Mouse (Mus musculus): Measurements from ENCODE around the gene Fbxl15. TPM values are rescaled to one million over a fixed set of nuclear protein-coding genes. Genes with fewer than 3 reads are reported as not detected.

The Fbxl15 gene
- polyA plus RNA-seq, 1 experiment, result 33.2 TPM

DNA sequence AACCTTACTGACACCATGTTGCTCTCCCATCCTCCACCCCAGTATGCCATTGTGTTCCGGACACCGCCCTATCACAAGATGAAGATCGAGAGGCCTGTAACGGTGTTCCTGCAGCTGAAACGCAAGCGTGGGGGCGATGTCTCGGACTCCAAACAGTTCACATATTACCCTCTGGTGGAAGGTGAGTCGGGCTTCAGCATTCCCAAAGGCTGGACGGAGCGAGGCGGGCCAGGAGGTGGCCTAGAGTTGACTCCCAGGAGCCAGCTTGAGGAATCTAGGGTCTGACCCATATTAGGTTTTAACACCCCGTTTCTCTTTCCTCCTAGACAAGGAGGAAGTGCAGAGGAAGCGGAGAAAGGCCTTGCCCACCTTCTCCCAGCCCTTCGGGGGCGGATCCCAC lies 19.7 kb upstream of the Fbxl15 start:
- DNase-seq (ENCODE audit: extremely low spot score in 1 of 2, low spot score in 1 of 2), result no peak

DNA sequence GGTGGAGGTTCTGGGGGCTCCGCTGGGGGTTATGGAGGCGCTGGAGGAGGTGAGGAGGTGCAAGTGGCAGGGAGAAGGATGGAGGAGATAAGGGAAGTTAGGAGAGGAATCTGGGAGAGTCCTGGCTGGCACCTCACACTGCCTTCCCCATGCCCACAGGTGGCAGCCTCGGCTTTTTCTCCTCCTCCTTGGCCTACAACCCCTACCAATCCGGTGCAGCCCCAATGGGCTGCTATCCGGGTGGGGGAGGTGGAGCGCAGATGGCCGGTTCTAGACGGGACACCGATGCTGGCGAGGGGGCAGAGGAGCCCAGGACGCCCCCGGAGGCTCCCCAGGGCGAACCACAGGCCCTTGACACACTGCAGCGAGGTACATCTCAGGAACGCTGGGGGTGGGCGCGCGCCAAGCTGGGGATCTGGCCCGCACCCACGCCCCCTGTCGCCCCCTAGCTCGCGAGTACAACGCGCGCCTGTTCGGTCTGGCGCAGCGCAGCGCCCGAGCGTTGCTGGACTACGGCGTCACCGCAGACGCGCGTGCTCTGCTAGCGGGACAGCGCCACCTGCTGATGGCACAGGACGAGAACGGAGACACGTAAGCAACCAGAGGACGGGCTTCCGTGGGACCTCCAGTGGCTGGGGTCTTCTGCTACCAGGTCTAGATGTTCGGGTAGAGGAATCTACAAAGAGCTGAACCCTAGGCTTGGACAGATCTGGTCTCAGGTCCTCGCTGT lies 19.1 kb upstream of the Fbxl15 start:
- peak in 1 of 2 experiments; percentile 91 for DNase-seq (ENCODE audit: extremely low spot score in 1 of 2, low spot score in 1 of 2)

DNA sequence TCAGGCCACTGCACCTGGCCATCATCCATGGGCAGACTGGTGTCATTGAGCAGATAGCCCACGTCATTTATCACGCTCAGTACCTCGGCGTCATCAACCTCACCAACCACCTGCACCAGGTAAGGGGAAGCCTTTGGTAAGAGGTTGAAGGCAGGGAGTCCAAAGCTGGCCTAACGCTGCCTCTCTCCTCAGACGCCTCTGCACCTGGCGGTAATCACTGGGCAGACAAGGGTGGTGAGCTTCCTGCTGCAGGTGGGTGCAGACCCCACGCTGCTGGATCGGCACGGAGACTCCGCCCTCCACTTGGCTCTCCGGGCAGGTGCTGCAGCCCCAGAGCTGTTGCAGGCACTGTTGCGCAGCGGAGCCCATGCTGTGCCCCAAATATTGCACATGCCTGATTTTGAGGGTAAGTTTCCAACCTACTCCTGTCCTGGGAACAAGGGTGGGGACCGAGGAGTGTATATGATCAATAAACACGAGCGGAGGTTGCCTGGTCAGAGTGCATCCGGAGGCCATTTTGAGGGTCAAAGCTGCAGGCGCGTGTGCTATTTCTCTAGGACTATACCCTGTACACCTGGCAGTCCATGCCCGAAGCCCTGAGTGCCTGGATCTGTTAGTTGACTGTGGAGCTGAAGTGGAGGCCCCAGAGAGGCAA lies 18.2 kb upstream of the Fbxl15 start:
- DNase-seq (ENCODE audit: extremely low spot score in 1 of 2, low spot score in 1 of 2), result no peak

DNA sequence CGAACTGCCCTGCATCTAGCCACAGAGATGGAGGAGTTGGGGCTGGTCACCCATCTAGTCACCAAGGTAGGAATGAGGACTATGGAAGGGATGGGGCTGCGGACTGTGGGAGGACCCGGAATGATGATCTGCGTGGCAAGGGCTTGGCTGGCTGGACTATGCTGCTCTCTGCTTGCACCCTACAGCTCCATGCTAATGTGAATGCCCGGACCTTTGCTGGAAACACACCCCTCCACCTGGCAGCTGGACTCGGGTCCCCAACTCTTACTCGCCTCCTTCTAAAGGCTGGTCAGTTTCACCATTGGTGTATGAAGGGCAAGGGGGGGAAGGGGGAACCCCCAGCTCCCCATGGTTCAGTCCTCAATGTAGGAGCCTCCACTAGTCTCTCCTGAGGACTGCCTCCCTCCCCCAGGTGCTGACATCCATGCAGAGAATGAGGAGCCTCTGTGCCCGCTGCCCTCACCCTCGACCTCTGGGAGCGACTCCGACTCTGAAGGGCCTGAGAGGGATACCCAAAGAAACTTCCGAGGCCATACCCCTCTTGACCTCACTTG lies 17.6 kb upstream of the Fbxl15 start:
- no peak for DNase-seq (ENCODE audit: extremely low spot score in 1 of 2, low spot score in 1 of 2)

DNA sequence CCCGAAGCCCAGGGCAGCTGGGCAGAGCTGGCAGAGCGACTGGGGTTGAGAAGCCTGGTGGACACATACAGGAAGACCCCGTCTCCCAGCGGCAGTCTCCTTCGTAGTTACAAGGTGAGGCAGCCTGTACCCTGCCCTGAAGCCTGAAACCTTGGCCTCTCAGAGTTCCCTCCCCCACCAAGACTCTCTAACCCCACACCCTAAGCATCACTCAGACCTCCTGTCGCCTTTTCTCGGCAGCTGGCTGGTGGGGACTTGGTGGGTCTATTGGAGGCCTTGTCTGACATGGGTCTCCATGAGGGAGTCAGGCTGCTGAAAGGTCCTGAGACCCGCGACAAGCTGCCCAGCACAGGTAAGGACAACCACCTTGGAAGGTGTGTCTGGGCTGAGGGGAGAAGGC lies 16.6 kb upstream of the Fbxl15 start:
- no peak for DNase-seq (ENCODE audit: extremely low spot score in 1 of 2, low spot score in 1 of 2)

DNA sequence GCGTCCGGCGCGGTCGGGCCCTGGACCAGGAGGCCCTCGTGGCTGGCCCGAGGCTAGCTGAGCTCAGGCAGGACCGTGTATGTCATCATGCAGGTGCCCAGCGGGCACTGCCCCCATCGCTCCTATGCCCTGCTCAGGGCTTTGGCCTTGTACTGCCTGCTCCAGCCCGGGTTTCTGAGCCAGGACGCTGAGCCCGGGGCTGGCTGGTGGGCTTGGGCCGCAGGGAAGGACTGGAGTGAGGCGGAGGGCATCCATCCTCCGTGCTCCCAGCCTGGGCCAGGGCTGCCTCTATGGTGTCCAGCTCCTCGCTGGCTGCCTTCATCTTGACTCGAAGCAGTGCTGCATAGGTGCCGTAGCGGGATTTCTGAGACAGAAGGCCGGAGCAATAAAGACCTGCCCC lies 15.4 kb upstream of the Fbxl15 start:
- no peak for DNase-seq (ENCODE audit: extremely low spot score in 1 of 2, low spot score in 1 of 2)

DNA sequence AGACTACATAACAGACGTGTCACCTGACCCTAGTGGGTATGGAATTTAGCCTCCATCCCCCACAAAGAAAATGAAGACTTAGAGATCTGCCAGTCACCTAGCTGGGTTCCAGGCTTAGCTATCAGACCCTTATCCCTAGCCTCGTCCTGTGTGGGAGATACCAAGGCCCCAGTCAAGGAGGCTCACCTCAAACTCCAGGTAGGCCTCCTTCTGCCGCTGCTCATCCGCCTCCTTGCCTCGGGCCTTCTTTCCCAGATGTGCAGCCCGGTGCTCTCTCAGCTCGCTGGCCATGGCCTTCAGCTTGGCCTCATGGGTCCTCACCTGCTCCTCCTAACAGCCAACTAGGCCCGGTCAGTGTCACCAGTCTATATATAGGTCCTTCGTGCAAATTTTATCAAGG lies 14.9 kb upstream of the Fbxl15 start:
- no peak for DNase-seq (ENCODE audit: extremely low spot score in 1 of 2, low spot score in 1 of 2)

DNA sequence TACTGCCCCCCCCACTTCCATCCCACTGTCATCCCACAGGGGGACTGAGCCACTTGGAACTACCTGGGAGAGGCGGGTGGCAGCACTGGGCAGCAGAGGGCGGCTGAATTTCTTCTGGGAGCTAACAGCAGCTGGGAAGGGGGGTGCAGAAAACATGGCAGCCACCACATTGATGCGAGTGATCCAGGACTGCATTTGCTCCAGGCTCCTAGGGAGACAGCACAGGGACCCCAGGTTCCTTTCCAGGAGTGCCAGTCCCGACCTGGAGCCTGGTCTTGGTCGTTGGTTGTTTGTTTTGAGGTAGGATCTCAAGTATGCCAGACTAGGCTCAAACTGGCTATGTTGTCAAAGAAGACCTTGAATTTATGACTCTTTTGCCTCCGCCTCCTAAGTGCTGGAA lies 14.4 kb upstream of the Fbxl15 start:
- peak in 1 of 2 experiments; percentile 1 for DNase-seq (ENCODE audit: extremely low spot score in 1 of 2, low spot score in 1 of 2)

DNA sequence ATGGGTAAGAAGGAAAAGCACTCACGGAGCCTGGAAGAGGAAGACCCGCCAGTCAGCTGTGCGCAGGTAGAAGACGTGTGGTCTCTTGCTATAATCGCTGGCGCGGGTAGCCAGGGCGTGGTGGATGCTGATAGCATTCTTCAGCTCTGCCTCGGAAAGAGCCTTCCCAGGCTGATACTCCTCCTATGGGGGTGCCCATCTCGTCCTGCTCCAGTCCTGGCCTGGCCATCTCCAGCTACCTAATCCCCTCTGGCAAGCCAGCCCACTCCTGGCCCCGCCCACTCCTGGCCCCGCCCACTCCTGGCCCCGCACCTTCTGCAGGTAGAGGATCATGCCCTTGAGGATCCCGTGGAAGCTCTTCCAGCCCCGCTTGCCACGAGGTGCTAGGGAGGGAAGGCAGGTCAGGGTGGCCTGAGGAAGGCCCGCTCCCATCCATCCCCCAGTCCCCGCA lies 13.8 kb upstream of the Fbxl15 start:
- peak in 1 of 2 experiments; percentile 7 for DNase-seq (ENCODE audit: extremely low spot score in 1 of 2, low spot score in 1 of 2)

DNA sequence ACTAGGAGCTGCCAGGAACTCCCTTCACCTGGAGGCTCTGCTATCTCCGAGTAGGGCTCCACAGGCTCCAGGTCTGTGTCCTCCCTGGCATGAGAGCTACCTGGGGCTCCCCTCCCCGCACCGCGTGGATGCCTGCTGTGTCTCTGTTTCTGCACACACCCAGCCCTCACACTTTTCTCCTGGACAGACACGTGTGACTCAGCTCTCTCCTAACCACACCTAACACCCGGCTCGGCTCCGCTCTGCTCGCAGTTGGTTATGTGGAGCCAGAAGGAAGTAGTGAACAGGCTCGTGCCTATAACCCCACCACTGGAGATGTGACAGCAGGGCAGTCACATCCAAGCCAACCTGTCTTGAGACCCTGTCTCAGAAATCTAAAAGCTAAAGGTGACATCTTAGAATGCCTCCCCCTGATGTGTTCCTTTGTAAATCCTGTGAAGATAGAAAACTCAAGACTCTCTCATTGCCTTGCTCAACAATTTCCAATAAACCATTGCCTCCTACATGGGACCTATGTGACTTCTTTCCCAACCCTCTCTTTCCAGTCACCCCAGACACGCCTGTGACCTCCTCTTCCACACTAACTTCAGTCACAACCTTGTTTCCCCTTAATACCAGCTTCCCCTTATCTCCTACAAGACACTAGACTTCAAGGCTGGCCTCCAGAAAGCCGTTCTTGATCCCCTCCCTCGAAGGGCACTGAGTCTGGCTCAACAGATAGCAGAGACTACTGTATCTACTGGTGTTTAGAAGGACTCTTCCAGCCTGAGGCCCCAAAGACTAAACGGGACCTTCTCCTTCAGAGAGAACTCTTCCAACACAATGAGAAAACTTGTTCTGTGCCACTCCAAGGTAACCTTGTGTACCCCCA lies 12.9 kb upstream of the Fbxl15 start:
- DNase-seq (ENCODE audit: extremely low spot score in 1 of 2, low spot score in 1 of 2), result peak in 1 of 2 experiments; percentile 33

DNA sequence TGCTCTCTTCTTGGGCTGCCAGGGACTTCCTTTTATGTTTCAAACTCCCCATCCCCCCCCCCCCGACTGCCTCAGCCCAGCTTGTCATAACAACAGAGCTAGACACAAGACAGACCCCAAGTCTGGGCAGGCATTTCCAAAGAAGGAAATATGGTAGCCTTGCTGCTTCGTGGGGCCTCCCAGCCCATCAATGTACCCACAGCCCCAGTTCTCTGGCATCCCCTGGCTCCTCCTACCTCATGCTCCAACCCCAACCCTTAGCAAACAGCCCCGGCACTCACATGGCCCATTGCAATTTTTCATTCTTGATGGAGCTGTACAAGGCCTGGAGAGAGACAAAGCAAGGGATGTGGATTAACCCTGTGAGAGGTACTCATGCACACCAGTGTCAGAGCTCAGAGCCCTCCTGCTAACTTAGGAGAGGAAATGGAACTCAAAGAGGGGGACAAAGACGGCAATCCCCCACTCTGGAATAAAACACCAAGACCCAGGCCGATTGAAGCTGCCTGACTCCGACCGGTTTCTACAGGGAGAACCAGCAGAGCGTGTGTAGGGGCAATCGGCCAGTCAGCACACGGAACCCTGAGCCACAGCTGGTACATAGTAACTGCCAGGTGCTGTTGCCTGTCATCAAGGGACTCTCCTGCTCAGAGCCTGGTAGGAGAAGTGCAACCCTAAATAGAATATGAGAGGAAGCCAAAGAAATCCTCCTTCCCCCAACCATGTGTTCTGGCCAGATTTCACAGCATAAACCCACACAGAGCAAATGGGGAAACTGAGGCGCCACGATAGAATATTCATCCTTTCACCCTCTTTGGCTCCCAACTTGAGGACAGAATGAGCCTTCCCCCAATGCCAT lies 12.0 kb upstream of the Fbxl15 start:
- DNase-seq (ENCODE audit: extremely low spot score in 1 of 2, low spot score in 1 of 2), result peak in 1 of 2 experiments; percentile 32

DNA sequence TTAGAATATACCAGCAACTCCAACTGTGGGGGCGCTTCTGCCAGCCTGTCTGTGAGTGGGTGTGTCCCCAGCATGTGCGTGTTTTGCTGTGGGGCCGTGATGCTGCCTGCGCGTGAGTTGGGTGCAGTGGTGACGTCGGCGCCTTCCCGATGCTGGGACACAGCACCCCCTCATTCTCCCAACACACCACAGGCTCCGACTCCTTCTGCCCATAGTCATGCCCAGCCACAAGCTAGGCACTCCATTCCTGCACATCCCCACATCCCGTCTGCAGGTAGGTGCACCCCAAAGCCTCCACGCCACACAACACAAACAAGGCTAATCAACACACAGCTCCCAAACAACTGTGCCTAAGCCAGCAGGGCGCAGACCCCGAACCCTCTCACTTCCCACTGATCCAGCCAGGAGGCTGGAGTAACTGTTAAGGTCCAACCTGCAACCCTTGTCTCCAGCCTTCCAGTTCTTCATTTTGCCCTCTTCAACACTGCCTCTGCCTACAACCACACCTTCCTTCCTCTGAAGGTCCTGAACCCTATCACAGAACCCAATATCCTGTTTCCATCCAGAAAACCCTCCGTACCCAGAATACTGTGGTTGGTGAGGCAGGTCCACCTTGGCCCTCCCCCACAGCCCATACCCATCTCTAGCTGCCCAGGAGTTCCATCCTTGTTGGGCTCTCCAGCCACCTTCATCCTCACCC lies 11.0 kb upstream of the Fbxl15 start:
- peak in 1 of 2 experiments; percentile 85 for DNase-seq (ENCODE audit: extremely low spot score in 1 of 2, low spot score in 1 of 2)

DNA sequence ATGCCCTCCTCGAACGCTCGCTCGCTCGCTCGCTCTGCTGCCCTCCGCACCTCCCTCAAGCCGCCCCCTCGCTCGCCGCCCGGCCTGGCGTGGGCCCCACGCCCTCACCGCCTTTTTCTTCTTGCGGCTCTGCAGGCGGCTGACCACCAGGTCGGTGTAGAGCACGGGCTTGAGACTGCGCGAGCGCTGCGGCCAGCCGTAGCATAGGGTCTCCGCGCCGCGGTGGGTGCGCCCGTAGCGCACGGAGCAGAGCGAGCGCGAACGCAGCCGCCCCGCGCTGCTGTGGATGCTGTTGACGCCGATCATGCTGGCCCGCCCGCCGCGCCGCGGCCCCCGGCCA lies 10.5 kb upstream of the Fbxl15 start:
- DNase-seq (ENCODE audit: extremely low spot score in 1 of 2, low spot score in 1 of 2), result peak in 1 of 2 experiments; percentile 12

DNA sequence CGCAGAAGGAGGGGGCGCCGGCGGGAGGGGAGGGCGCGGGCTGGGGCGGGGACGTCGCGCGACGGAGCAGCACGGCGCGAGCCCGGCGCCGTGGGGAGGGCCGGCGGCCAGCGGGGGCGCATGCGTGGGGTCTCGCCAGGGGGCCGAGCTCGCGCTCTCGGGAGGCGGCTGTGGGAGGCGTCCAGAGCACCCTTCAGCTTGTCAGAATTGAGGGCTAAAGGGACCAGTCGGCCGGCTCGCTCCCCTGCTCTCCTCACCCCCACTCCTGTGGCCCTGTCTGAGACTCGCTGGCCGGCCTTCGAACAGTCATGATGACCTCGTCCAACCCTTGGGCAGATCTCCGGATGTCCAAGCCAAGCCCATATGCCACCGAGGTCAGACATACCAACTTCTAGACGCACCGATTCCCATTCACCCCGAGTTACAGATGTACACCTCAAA lies 9.9 kb upstream of the Fbxl15 start:
- DNase-seq (ENCODE audit: extremely low spot score in 1 of 2, low spot score in 1 of 2), result peak in 1 of 2 experiments; percentile 60

DNA sequence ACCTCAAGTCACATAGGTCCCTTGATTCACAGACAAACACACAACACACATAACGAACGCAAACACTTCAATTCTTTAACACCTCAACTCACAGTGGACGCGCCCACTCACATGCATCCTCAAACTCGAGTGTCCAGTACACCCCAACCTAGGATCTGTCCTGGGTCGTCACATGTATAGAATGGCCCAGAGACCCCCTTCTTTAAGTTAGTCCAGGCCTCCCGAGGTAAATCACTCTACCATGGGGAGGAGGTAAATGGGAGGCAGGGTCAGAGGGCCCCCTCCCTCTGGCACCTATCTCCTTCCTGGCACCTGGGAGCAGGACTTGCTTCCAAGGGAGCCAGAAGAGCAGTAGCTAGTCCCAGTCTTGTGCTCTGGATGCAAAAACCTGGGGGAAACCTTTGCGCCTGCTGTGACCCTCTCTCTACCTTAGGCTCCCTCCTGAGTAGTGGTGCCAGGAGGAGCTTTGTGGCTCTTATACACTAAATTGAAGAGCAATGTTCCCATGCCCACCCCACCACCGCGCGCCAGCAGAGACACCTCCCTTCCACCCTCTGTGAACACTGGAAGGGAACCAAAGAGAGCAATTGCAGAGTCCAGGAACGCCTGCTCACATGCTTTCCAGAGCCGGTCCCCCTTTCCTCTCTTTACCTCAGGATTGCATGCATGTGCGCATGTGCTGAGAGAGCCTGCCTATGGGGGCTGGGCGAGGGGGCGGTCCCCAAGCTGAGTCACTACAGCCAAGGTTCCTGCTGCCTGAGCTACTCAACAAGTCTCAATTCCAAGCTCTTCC lies 9.2 kb upstream of the Fbxl15 start:
- peak; percentile 91 to 97 for DNase-seq (ENCODE audit: extremely low spot score in 1 of 2, low spot score in 1 of 2)

DNA sequence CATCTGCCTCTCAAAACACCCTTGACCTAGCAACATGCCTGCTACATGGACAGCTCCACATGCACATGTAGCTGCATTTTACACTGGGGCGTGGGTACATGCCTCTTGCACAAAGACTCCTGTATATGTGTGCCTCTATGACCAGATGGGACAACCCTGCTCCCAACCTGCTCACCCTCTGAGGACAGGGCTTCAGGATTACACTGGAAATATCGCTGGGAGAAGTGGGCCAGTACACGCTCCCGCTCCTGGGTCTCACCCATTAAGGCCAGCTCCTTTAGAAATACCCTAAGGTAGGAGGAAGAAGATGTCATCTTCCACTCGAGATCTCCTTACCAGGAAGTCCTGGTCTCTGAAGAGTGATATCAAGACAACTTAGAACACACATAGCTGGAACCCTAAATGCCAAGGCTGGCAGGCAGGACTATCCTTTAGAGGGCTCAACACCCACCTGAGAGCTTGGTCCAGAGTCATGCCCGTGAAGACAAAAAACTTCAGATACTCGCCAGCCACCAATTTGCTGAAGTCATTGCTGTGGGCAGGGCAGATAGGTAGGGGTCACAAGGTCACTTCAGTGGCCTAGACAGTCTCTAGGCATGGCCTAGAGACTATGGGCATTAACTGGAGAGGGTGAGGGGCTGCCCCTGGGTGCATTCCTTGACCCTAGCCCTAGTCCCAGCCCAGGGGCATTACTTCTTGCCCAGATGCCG lies 7.8 kb upstream of the Fbxl15 start:
- peak in 1 of 2 experiments; percentile 0 for DNase-seq (ENCODE audit: extremely low spot score in 1 of 2, low spot score in 1 of 2)

DNA sequence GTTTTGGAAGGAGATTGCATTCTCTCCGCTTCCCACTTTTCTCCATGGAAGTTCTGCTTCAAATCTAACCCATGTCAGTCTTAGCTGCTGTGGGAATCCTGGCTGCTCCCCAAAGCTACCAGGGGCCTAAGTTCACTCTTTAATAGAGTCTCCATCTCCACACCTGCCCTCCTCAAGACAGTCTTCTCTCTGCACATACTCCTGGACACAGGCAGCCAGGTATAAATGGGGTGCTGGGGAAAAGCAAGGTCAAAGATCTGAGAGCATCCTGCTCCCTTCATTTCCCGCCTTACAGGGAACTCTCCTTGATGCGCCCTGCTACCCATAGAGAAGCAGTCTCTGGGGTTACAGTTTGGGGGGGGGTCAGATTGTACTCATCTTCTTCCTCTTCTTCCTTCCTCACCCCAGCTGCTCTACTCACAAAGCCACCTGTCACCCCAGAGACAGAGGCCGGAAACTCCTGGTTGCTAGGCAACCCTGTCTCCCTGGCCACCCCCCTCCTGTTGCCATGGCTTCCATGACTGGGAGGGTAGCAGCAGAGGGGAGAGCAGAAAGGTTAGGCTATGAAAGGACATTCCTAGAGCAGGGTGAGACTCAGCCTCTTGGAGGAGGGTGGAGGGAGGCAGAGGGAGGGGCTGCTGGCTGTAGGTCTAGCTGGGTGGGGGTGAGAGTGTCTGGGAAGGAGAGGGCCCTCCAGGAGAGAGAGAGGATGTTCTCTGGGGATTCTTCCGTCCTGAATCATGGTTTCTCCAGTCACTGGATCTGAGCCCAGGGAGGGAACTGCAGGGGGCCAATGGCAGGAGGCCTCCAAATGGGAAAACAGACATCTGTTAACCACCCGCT lies 6.7 kb upstream of the Fbxl15 start:
- no peak for DNase-seq (ENCODE audit: extremely low spot score in 1 of 2, low spot score in 1 of 2)
